Mouse (Mus musculus) myocyte (in vitro differentiated cells): ENCODE measurements around the gene Gm5447. TPM values are rescaled to one million over a fixed set of nuclear protein-coding genes. Genes with fewer than 3 reads are reported as not detected.

Experiments
- H3K27me3 ChIP-seq: one replicate; pipeline ENCODE4 v1.6.1; 2011; ENCODE audit not compliant: control insufficient read depth, insufficient read depth, insufficient read length
- H3K36me3 ChIP-seq: one replicate; pipeline ENCODE4 v1.6.1; 2011; ENCODE audit not compliant: control insufficient read depth, insufficient read depth
- H3K4me2 ChIP-seq: one replicate; pipeline ENCODE4 v1.6.1; 2011; ENCODE audit warnings: low read depth, control low read depth
- H3K4me3 ChIP-seq: one replicate; pipeline ENCODE4 v1.5.1; 2011; ENCODE audit warnings: mild to moderate bottlenecking, control low read depth, moderate library complexity
- H3K79me2 ChIP-seq: one replicate; pipeline ENCODE4 v1.6.1; 2011; ENCODE audit not compliant: control insufficient read depth, insufficient read depth
- H3ac ChIP-seq: one replicate; pipeline ENCODE4 v1.6.1; 2011; ENCODE audit not compliant: control insufficient read depth, insufficient read length
- CEBPB ChIP-seq: IDR thresholded peaks from 2 replicates; pipeline ENCODE4 v1.6.1; 2011; ENCODE audit warnings: mild to moderate bottlenecking, moderate library complexity; ENCODE audit not compliant: poor library complexity, insufficient read depth, severe bottlenecking
- E2F4 ChIP-seq: IDR thresholded peaks from one replicate; pipeline ENCODE4 v1.6.1; 2011; ENCODE audit warnings: mild to moderate bottlenecking, control low read depth, moderate library complexity; ENCODE audit not compliant: insufficient read depth
- MAX ChIP-seq: IDR thresholded peaks from one replicate; pipeline ENCODE4 v1.6.1; 2011; ENCODE audit warnings: low read depth, mild to moderate bottlenecking, control low read depth
- MYOD1 ChIP-seq, 3 experiments: IDR thresholded peaks; one replicate each; pipeline ENCODE4 v1.6.1; 2011; ENCODE audit warnings: control low read depth in 2 of 3, low read depth in 2 of 3, mild to moderate bottlenecking in 2 of 3, moderate library complexity in 1 of 3; ENCODE audit not compliant: insufficient read length in 2 of 3, control insufficient read depth in 1 of 3
- MYOG ChIP-seq, 3 experiments: IDR thresholded peaks; one replicate each; pipeline ENCODE4 v1.6.1; 2011; ENCODE audit warnings: control low read depth in 2 of 3, low read depth in 2 of 3, mild to moderate bottlenecking in 2 of 3; ENCODE audit not compliant: insufficient read length in 2 of 3, control insufficient read depth in 1 of 3, insufficient read depth in 1 of 3
- POLR2A ChIP-seq: IDR thresholded peaks from one replicate; pipeline ENCODE4 v1.6.1; 2011; ENCODE audit warnings: low read depth, mild to moderate bottlenecking, control low read depth, moderate library complexity; ENCODE audit not compliant: insufficient read length
- POLR2AphosphoS2 ChIP-seq: IDR thresholded peaks from one replicate; pipeline ENCODE4 v1.6.1; 2011; ENCODE audit warnings: low read depth, control low read depth; ENCODE audit not compliant: insufficient read length
- REST ChIP-seq: IDR thresholded peaks from one replicate; pipeline ENCODE4 v1.6.1; 2011; ENCODE audit warnings: mild to moderate bottlenecking, control low read depth, moderate library complexity; ENCODE audit not compliant: insufficient read depth, insufficient read length
- SRF ChIP-seq: IDR thresholded peaks from one replicate; pipeline ENCODE4 v1.6.1; 2011; ENCODE audit warnings: low read depth; ENCODE audit not compliant: control insufficient read depth, insufficient read length
- TCF12 ChIP-seq: IDR thresholded peaks from one replicate; pipeline ENCODE4 v1.6.1; 2011; ENCODE audit warnings: mild to moderate bottlenecking, control low read depth; ENCODE audit not compliant: poor library complexity, insufficient read depth, severe bottlenecking
- TCF3 ChIP-seq: IDR thresholded peaks from one replicate; pipeline ENCODE4 v1.6.1; 2011; ENCODE audit warnings: low read depth, control low read depth; ENCODE audit not compliant: insufficient read length
- USF1 ChIP-seq: IDR thresholded peaks from one replicate; pipeline ENCODE4 v1.6.1; 2011; ENCODE audit warnings: low read depth, mild to moderate bottlenecking, control low read depth, moderate library complexity
- polyA plus RNA-seq: library from polyadenylated mRNA; unstranded; fragments of >200 nt; fragmentation: generic; extraction: Trizol; gene quantifications from one replicate; pipeline ENCODE4 v1.2.1, GENCODE M21; 2012; ENCODE audit warnings: missing spikeins

Gm5447 gene
- polyA plus RNA-seq, 1 experiment: not detected

GRCm38 (mm10) chr13:30987686-30988085 is 13.7 kb downstream of the Gm5447 start:
- Histone ChIP-seq H3K4me2 (no peak overlapping the region), H3K36me3 (no peaks in the 10 kb centered on the region), H3ac (no peak overlapping the region), H3K27me3 (peaks cover 50% of the 10 kb centered on the region), H3K4me3 (no peak overlapping the region), H3K79me2 (no peaks in the 10 kb centered on the region)
- TF ChIP-seq MYOG (IDR thresholded peaks at IDR 0.05; ENCODE audit: control insufficient read depth in 1 of 3, insufficient read depth in 1 of 3, insufficient read length in 2 of 3, low read depth in 2 of 3) (no peak), SRF (no peak), USF1 (no peak), TCF12 (no peak), CEBPB (no peak), REST (no peak), E2F4 (no peak), POLR2A (no peak), TCF3 (no peak), MYOD1 (IDR thresholded peaks at IDR 0.05; ENCODE audit: control insufficient read depth in 1 of 3, insufficient read length in 2 of 3, low read depth in 2 of 3) (no peak), POLR2AphosphoS2 (no peak)

GRCm38 (mm10) chr13:30989710-30990109 is 15.7 kb downstream of the Gm5447 start:
- Histone ChIP-seq H3K4me3 (no peak overlapping the region), H3K4me2 (no peak overlapping the region), H3ac (no peak overlapping the region), H3K27me3 (peaks cover 54% of the 10 kb centered on the region), H3K79me2 (no peaks in the 10 kb centered on the region), H3K36me3 (no peaks in the 10 kb centered on the region)
- no peak for TF ChIP-seq REST
- no peak for TF ChIP-seq POLR2A
- no peak for TF ChIP-seq MYOG (IDR thresholded peaks at IDR 0.05; ENCODE audit: control insufficient read depth in 1 of 3, insufficient read depth in 1 of 3, insufficient read length in 2 of 3, low read depth in 2 of 3)
- TF ChIP-seq MYOD1 (IDR thresholded peaks at IDR 0.05; ENCODE audit: control insufficient read depth in 1 of 3, insufficient read length in 2 of 3, low read depth in 2 of 3): no peak
- no peak for TF ChIP-seq MAX
- no peak for TF ChIP-seq CEBPB

DNA sequence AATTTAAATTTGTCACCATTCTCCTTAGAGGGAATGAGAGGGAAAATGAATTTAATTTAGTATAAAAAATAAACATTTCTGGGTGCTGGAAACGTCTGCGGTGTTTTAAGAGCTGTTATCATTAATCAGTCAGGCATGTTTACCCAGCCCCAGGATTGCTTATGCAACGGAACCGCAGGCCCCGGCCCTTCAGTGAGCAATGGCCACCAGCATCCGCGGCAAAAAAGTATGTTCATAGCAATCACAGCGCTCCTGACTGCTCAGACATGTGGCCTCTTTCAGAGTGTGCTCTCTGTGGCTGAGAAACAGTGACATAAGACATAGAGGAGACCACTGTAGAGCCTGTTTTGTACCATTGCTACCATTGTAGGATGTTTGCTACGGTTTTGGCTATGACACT is 16.2 kb downstream of the Gm5447 start:
- no peak overlapping the region for H3ac ChIP-seq
- peaks cover 56% of the 10 kb centered on the region for H3K27me3 ChIP-seq
- H3K4me2 ChIP-seq: no peak overlapping the region
- H3K36me3 ChIP-seq: no peaks in the 10 kb centered on the region
- no peaks in the 10 kb centered on the region for H3K79me2 ChIP-seq
- TF ChIP-seq TCF3: no peak
- TF ChIP-seq MYOD1 (IDR thresholded peaks at IDR 0.05; ENCODE audit: control insufficient read depth in 1 of 3, insufficient read length in 2 of 3, low read depth in 2 of 3): no peak
- TF ChIP-seq POLR2A: no peak
- no peak for TF ChIP-seq TCF12
- TF ChIP-seq MYOG (IDR thresholded peaks at IDR 0.05; ENCODE audit: control insufficient read depth in 1 of 3, insufficient read depth in 1 of 3, insufficient read length in 2 of 3, low read depth in 2 of 3): no peak
- no peak for TF ChIP-seq E2F4
- TF ChIP-seq REST: no peak
- TF ChIP-seq CEBPB: no peak
- no peak for TF ChIP-seq MAX
- TF ChIP-seq SRF: no peak
- TF ChIP-seq POLR2AphosphoS2: no peak
- TF ChIP-seq USF1: no peak
- H3K4me3 ChIP-seq: no peak overlapping the region

GRCm38 (mm10) chr13:30993819-30994218 is 19.8 kb downstream of the Gm5447 start:
- no peaks in the 10 kb centered on the region for H3K36me3 ChIP-seq
- H3ac ChIP-seq: no peak overlapping the region
- TF ChIP-seq TCF12 (no peak), TCF3 (no peak), REST (no peak), E2F4 (no peak), USF1 (no peak), CEBPB (no peak), POLR2AphosphoS2 (no peak), SRF (no peak)
- H3K27me3 ChIP-seq: peaks cover 42% of the 10 kb centered on the region
- peak overlapping the region; percentile 27 for H3K4me2 ChIP-seq
- no peaks in the 10 kb centered on the region for H3K79me2 ChIP-seq
- H3K4me3 ChIP-seq: no peak overlapping the region

- peaks cover 42% of the 10 kb centered on the region for H3K27me3 ChIP-seq
- no peak overlapping the region for H3K4me3 ChIP-seq
- no peaks in the 10 kb centered on the region for H3K36me3 ChIP-seq
- no peaks in the 10 kb centered on the region for H3K79me2 ChIP-seq
- TF ChIP-seq E2F4 (no peak), CEBPB (no peak), MYOD1 (IDR thresholded peaks at IDR 0.05; ENCODE audit: control insufficient read depth in 1 of 3, insufficient read length in 2 of 3, low read depth in 2 of 3) (peak in 2 of 3 experiments; percentile 12 to 46), POLR2AphosphoS2 (no peak), MAX (no peak), TCF12 (peak; percentile 30), POLR2A (no peak), MYOG (IDR thresholded peaks at IDR 0.05; ENCODE audit: control insufficient read depth in 1 of 3, insufficient read depth in 1 of 3, insufficient read length in 2 of 3, low read depth in 2 of 3) (no peak)
- H3K4me2 ChIP-seq: peak overlapping the region; percentile 27
- H3ac ChIP-seq: no peak overlapping the region
Measured at GRCm38 (mm10) chr13:30994249-30994858, 20.4 kb downstream of the Gm5447 start.
